Mouse (Mus musculus) kidney, postnatal 36 days (tissue): Measurements from ENCODE around the gene Spn.

Source experiments
- DNase-seq, 2 experiments: peaks; one replicate each; pipeline ENCODE4 v3.0.0; 2021 to 2022; ENCODE audit warnings: mixed read lengths in 2 of 2

Gene Spn

DNA sequence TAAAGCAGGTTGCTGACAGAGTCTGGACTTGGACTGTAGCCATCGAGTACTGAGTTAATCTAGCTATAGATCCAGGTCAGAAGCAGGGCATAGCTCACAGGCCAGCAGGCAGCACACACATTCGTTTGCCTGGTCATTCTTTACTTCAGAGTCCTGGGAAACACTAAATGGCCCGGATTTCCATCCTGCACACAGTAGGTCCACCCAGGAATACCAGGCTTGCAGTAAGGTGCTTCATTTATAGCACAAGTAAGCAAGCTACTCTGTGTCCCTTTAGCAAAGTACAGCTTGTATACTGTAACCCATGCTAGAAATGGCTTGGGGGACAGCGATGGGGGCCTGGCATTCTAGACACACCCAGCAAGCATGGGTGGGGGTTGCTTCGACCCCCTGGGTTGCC, 1.9 kb upstream of the Spn start:
- DNase-seq: no peak

GRCm38 (mm10) chr7:127139100-127139499, 1.5 kb upstream of the Spn start:
- no peak for DNase-seq

DNA sequence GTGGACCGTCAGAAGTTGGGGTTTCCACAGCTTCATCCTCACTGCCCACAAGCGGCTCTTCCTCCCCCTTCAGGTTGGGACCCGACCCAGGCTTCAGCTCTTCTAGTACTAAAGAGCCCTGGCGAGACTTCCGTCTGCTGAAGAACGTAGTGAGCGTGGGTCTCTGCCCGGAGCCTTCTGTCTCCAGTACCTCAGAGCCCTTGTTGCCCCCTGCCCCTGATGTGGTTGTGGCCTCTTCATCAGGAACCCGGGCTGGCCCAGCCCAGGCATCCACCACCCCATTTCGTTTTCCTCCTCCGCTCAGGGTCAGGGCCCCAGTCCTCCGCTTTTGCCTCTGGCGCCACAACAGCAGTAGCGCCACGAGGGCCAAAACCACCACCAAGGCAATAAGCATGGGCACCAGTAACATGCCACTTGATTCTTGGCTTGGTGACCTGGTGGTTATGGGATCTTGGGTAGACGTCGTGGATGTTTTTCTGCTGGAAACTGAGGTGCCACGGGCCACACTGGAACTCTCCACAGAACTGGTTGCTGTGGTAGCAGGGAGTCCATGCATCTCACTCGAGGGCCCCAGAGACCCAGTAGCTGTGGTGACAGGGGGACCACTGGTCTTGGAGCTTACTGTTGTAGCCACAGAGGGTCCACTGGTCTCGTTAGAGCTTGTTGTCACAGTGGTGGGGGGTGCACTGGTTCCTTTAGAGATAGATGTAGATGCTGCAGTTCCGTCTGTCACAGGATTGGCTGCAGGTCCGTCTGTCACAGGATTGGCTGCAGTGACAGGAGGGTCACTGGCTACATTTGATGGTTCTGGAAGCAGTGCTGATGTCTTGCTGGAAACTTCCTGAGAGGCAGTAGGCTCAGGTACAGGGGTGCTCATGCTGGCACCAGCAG, 1.2 kb downstream of the Spn start:
- no peak for DNase-seq

DNA sequence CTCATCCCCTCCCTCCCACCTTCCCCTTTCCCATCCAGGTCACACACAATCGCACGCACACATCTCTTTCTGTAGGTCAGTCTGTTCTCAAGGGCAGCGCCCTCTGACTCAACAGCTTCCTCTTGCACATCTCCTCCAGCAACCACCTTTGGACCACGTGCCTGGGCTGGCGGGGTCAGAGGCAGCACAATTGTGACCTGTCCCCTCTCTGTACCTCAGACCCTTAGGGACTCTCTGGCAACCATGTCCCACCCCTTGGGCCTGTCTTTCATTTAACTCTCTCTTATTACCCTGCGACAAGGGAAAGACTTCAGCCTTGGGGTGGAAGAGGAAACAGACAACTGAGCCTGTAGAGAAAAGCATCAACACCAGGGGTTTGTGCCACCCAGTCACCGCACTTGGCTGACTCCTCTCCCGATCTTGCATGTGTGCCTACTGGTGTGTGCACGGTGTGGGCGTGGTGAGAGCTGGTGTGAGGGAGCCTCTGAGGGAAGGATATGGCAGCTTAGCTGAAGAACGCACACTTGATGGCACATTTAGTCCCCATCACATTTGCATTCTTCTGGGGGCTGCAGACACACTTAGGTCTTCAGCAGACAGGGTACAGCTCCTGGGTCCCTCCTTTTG, 2.7 kb downstream of the Spn start:
- no peak for DNase-seq

DNA sequence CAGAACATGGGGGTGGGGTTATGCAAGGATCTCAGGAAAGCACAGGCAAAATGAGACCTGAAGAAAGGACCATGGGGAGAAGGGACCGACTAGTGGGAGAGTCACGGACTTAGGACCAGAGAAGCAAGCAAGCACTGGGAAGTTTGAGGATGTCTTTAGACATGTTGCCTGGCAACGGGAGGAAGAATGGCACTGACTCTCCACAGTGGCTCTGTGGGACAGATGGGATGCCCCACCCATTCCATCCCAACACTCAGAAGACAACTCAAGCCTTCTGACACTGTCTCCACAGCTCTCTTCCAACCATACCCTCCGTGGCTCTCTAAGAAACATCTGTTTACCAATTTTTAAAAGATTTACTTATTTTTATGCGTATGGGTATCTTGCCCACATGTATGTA, 4.5 kb downstream of the Spn start:
- DNase-seq: no peak

GRCm38 (mm10) chr7:127129638-127130037, 8.0 kb downstream of the Spn start:
- DNase-seq: peak; percentile 58 to 63

DNA sequence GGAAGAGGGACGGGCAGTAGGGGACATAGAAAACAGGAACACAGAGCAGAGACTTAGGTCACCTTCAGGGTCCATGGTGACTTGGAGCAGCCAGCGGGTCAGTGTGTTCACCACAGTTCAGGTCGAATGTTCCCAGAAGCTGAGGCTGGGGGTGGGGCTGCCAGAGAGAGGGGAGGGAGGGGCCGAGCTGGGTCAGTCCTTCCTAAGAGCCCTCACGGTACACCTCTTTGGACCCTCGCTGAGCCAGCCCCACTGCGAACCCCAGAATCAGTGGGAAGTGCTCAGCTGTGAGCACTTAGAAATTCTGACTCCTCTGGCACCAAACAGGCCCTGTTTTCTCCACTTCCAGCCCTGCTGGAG, 15.7 kb downstream of the Spn start, which contains the start of gene Qprt:
Gene Qprt (minus strand): TSS at position 316 of the 360 bp plus-strand sequence.
- peak; percentile 68 to 81 for DNase-seq

DNA sequence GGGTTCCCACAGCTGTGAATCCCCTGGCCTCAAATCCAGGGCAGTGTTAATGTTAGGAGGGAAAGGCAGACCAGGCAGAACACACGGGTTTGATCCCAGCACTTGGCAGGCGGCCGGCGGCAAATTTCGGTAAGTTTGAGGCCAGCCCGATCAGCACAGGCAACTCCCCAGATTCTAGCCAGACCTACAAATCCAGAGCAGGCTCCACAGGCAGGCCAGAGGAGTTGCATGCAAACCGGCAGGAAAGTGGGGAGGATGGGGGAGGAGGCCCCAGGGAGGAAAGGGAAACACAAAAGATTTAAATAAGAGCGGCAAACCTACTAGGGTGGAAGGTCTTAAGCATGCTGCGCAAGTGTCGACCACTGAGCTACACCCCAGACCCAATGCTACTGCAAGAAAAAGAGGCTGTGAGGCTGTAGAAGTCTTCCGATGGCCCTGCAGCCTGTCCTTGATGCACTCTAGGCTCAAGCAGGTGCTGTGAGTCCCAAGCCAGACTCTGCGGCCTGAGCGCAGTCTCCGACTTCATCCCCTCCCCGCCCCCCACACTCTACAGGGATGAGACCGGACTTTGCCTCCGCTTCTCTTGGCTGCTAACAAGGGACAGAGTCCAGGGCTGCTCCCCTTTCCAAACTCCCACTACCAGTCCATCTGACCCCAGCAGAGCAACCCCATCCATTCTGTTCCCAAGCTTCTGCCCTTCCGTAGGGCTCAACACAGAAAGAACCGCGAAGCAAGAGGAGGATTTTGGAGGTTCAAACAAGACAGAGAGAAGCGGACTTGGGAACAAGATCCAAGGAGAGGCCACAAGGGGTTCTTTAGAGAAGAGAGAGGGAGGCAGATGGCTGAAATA, 16.3 kb downstream of the Spn start:
- peak; percentile 91 to 92 for DNase-seq

GRCm38 (mm10) chr7:127118671-127119445, 18.8 kb downstream of the Spn start:
- peak; percentile 45 to 57 for DNase-seq

GRCm38 (mm10) chr7:127117948-127118347, 19.7 kb downstream of the Spn start:
- peak; percentile 57 to 67 for DNase-seq

DNA sequence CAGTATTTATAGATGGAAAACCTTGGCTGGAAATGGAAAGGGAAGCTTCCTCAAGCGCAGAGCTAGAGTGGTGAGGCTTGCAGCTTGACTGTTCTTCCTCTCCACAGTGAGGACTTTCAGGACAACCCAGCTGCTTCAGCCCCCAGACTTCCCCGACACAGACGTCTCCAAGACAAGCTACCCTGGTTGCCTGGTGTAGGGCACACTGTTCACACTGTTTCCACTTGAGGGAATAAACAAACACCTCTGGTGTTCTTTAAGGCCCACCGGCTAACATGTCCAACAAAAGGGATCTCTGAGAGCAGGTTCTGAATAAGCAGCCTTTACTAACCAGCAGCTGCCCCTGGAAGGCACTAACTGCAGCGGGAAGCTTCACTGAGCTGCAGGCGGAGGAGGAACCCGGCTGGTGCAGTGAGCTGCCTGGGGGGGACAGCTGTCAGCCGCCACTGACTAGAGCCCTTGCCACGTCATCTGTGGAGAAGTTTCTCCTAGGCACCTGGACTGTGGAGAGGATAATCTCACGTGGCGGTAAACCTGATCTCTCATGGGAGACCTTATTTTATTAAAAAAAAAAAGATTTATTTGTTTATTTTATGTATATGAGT, 21.2 kb downstream of the Spn start:
- DNase-seq: no peak

GRCm38 (mm10) chr7:127114920-127115319, 22.7 kb downstream of the Spn start:
- DNase-seq: no peak

- DNase-seq: peak; percentile 70 to 73
These were observed 23.9 kb downstream of the Spn start for GRCm38 (mm10) chr7:127113614-127114259.

DNA sequence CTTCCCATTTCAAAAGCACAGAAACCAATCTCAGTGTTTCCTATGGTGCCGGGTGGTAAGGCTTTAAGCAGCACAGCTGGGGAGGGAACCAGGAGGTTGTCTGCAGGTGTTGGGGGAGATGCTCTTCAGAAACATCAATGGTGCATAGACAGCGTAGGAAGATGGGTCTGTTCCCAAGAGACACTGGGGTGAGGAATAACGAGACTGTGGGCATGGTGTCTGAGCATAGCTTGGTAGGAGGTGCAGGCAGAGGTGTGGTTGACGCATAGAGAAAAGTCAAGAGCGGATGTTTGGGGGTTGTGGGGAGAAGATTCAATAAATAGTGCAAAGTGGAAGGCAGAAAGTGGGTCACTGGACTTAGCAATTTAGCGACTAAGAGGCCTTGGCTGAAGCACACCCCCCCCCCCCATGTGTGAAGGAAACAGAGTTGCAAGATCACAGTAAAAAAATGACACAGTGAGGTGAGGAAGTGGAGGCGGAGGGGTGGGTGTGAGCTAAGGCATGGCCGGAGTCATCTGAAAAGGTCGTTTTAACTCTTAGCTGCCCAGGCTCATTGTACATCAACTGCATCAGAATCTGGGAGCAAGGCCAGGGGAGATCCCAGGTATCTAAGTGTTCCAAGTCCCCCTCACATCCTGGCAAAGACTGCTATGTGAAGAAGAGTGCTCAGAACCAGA, 24.6 kb downstream of the Spn start:
- DNase-seq: no peak

GRCm38 (mm10) chr7:127112251-127112841, 25.3 kb downstream of the Spn start:
- DNase-seq: no peak

- DNase-seq: peak; percentile 50 to 82
These were observed 26.2 kb downstream of the Spn start for GRCm38 (mm10) chr7:127111461-127111860.

DNA sequence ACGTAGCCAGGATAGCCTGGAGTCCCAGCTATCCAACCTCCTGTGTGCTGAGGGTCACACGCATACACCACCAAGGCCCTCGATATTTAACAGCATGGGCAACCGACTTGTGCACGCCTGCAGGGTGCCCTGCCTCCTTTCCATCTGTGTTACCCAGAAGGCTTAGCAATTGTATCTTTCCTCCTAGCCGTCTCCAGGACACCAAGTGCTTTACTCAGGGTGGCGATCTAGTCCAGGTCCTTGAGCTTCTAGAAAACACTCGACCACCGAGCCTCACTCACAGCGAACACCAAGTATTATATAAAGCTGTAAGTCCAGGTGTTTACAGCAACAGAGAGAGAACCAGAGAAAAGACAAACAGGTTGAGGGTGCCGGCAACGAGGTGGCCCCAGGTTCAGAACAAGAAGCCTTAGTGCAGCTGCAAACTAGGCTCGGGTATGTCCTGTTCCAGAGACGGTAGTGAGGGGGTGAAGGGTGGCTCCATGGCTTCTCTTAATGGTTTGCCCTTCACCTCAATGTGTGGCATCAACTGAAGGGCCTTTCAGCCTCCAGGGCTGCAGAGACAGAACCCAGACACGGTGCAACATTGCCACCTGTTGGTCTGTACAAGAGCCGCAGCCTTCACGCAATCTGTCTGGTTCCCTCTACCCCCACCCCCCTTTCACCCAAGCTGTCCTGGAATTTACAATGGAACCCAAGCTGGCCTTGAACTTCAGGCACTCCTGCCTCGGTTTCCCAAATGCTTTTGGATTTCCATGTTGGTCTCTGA, 27.2 kb downstream of the Spn start:
- DNase-seq: peak; percentile 71 to 84

- no peak for DNase-seq
These were observed 32.1 kb downstream of the Spn start for GRCm38 (mm10) chr7:127105551-127105950.

GRCm38 (mm10) chr7:127104560-127105332, 32.9 kb downstream of the Spn start:
- peak; percentile 83 to 86 for DNase-seq
